Mouse (Mus musculus): ENCODE data around the gene Zfhx3. TPM values are rescaled to one million over a fixed set of nuclear protein-coding genes. Genes with fewer than 3 reads are reported as not detected.

Zfhx3 gene
- polyA plus RNA-seq, 1 experiment from 2014 or later: 15.0 TPM

DNA sequence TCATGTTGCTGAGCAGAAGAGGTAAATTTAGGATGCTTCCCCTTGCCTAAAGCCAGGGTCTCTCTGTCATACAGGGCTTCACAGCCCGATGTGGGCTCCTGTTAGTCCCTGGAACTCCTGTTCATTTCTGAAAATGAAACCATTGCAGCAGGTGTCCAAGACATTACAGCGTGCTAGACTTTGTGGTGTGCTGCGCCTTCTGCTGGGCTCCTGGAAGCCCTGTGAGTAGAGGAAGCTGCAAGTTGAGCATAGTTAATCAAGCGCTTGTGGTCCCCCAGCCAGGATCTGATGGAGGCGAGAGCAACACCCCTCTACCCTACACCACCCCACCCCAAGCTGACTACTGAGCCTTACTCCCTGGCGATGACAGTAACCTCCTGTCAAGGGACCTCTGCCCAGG lies 980.7 kb downstream of the Zfhx3 start:
- H3K9me3 ChIP-seq: no peaks in the 10 kb centered on the region
- no peak overlapping the region for H3K9ac ChIP-seq
- no peak overlapping the region for H3K4me3 ChIP-seq
- H3K27ac ChIP-seq: no peak overlapping the region
- H3K4me1 ChIP-seq: peaks cover 6% of the 10 kb centered on the region; the same call in 1 of the 2 replicates
- no peaks in the 10 kb centered on the region for H3K27me3 ChIP-seq
- 85% methylated on average over 6 of the region's 6 CpGs for WGBS
- no peak; the same call in 1 of the 2 replicates for ATAC-seq (ENCODE audit: borderline replicate concordance, extremely low read depth, low FRiP score, low TSS enrichment)
- H3K4me2 ChIP-seq: no peak overlapping the region
- H3K36me3 ChIP-seq: no peaks in the 10 kb centered on the region

DNA sequence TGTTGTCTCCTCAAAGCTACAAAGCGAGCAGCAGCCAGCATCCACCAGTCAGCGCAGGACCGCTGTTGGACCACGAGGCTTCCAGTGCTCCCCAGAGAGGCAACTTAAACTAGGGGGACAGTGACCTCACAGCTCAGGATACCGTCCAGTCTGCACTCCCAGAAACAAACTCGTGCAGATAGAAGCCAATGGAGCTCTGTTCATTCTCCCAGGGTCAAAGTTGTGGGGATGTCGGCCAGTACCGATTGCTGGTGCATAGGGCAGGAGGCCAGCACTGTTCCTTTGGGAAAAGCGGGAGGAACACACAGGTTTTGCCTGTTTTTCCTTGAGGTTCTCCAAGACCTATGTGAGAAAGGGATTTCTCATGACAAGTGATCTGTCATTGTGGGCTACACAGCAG lies 982.1 kb downstream of the Zfhx3 start:
- peaks cover 6% of the 10 kb centered on the region; the same call in 1 of the 2 replicates for H3K4me1 ChIP-seq
- WGBS: 80% methylated on average over 9 of the region's 9 CpGs
- ATAC-seq (ENCODE audit: borderline replicate concordance, extremely low read depth, low FRiP score, low TSS enrichment): no peak

DNA sequence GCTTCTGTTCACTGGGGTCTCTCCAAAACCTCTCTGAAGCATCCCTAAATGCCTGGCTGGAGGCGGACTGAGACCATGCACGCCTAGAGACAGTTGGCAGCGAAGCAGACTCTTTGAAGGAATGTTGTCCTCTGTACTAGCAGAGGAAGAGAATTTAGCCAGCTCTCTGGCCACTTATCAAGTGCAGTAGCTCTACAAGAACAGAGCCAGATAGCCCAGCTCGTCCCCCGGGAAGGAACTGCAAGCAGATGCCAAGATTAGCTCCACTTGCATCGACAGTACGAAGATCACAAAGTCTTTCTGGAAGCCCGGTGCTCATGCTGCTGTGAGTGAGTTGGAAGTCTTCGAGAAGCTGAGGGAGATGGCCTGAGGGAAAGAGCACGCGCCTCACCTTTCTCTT lies 983.7 kb downstream of the Zfhx3 start:
- H3K9ac ChIP-seq: no peak overlapping the region
- H3K4me2 ChIP-seq: no peak overlapping the region
- WGBS: 66% methylated on average over 11 of the region's 11 CpGs
- H3K4me1 ChIP-seq: peaks cover 13% of the 10 kb centered on the region
- no peak overlapping the region for H3K27ac ChIP-seq
- H3K9me3 ChIP-seq: no peaks in the 10 kb centered on the region
- no peaks in the 10 kb centered on the region for H3K27me3 ChIP-seq
- H3K36me3 ChIP-seq: no peaks in the 10 kb centered on the region
- H3K4me3 ChIP-seq: no peak overlapping the region
- ATAC-seq (ENCODE audit: borderline replicate concordance, extremely low read depth, low FRiP score, low TSS enrichment): no peak; the same call in 1 of the 2 replicates

More for the DNA sequence above, 982.1 kb downstream of the Zfhx3 start:
- Histone ChIP-seq H3K27ac (no peak overlapping the region), H3K4me3 (no peak overlapping the region), H3K4me2 (no peak overlapping the region), H3K9ac (no peak overlapping the region), H3K36me3 (no peaks in the 10 kb centered on the region), H3K27me3 (no peaks in the 10 kb centered on the region), H3K9me3 (no peaks in the 10 kb centered on the region)

DNA sequence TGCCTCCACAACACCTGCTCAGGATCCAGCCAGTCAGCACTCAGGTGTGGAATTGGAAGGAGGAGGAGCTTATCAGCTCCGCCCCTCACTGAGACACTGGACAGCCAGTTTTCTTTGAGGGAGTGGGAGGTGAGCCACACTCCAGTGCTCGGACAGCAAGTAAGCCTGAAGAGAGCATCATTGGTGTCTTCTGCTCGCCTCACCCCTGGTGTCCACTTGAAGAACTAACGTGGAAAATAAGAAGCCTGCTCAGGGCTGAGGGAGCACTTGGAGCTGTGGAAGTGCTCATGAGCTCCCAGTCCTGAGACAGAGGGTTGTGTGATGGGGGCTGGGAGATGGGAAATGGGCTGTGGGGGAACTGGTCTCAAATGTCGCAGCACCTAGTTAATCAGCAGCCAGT lies 988.2 kb downstream of the Zfhx3 start:
- ATAC-seq (ENCODE audit: borderline replicate concordance, extremely low read depth, low FRiP score, low TSS enrichment): no peak
- Histone ChIP-seq H3K9ac (no peak overlapping the region), H3K4me3 (no peak overlapping the region), H3K4me2 (no peak overlapping the region), H3K27ac (no peak overlapping the region), H3K36me3 (peaks cover 13% of the 10 kb centered on the region; the same call in 1 of the 2 replicates), H3K27me3 (no peaks in the 10 kb centered on the region), H3K9me3 (no peaks in the 10 kb centered on the region), H3K4me1 (peaks cover 20% of the 10 kb centered on the region)
- 43% methylated on average over 5 of the region's 5 CpGs for WGBS

DNA sequence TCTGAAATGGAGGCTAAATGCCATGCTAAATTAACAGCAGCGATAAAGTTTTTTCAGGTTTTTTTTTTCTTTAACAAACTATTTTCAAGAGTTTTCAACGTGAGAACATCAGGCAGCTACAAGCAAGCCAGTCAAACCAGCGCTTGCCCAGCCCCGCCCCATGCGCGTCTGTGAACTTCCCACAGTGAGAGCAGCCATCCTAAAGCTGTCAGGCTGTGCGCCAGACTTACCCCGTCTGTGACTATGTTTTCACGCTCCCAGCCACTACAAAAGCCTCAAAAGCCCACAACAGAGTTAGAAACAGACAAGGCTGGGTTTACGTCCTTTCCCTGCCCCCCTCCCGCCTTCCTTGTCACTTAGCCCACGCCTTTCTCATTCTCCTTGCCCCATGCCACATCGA lies 989.4 kb downstream of the Zfhx3 start:
- Histone ChIP-seq H3K4me2 (no peak overlapping the region), H3K9me3 (no peaks in the 10 kb centered on the region), H3K9ac (no peak overlapping the region), H3K36me3 (peaks cover 13% of the 10 kb centered on the region; the same call in 1 of the 2 replicates), H3K4me3 (no peak overlapping the region), H3K27ac (peak overlapping the region; percentile 36), H3K27me3 (no peaks in the 10 kb centered on the region), H3K4me1 (peaks cover 20% of the 10 kb centered on the region)
- 44% methylated on average over 13 of the region's 13 CpGs for WGBS
- no peak for ATAC-seq (ENCODE audit: borderline replicate concordance, extremely low read depth, low FRiP score, low TSS enrichment)

DNA sequence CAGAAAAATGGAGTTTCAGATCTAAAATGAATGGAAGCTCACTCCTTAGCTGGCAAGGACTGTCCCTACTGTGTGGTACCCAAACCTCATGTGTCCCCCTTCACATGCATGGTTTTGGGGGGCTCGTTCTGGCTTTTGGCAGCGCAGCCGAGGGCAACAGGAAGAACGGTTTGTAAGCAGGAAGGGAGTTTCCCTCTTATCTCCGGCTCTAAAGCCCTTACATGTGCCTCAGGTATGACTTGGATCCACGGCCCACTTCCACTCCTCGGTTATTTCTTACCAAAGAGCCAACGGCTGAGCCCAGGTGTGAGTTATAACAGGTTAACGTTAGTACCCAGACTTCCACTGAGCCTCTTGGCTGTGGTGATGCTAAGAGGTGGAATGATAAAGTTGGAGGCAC lies 990.3 kb downstream of the Zfhx3 start:
- Histone ChIP-seq H3K4me2 (no peak overlapping the region), H3K36me3 (peaks cover 13% of the 10 kb centered on the region; the same call in 1 of the 2 replicates), H3K9me3 (no peaks in the 10 kb centered on the region), H3K4me1 (peaks cover 20% of the 10 kb centered on the region), H3K27ac (no peak overlapping the region), H3K9ac (no peak overlapping the region), H3K27me3 (no peaks in the 10 kb centered on the region), H3K4me3 (no peak overlapping the region)
- WGBS: 80% methylated on average over 9 of the region's 9 CpGs
- ATAC-seq (ENCODE audit: borderline replicate concordance, extremely low read depth, low FRiP score, low TSS enrichment): no peak

DNA sequence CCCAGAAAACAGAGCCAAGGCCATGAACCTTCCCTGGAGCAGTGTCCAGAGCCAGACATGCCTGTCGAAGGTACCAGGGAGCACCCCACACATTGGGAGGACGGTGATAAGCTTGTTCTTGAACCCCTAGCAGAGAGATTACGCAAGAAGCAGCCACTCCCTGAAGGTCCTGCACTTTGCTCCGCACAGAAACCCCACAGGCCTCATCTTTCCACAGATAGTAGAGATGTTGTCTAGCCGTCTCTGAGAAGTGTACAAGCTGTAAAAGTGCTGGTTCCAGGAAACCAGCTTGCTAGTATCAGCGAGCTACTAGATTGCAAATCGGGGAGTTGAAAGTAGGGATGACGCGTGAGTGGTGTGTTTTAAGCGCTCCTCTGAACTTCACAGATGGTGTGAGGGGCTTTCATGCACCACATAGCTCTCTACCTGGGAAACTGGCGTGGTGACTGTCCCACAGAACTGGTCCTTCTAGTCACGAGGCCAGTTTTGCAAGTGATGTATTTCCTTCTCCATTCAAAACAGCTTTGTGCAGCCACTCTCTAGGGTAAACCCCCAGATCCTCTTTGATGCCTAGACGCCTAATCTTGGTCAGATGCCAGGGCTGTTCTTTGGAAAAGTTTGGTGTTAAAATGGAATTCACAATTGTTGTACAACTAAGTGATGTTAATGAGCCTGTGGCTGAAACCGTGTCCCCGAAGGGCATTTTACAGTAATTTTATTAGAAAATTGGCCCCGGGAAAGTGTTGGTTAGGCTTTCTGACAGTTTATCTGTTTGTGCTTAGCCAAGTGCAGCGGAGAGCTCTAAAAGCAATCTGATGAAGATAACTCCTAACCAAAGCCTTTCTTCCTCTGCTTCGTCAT lies 993.6 kb downstream of the Zfhx3 start:
- H3K27me3 ChIP-seq: no peaks in the 10 kb centered on the region
- no peaks in the 10 kb centered on the region for H3K9me3 ChIP-seq
- no peak for ATAC-seq (ENCODE audit: borderline replicate concordance, extremely low read depth, low FRiP score, low TSS enrichment)
- peaks cover 13% of the 10 kb centered on the region for H3K4me1 ChIP-seq
- peaks cover 20% of the 10 kb centered on the region for H3K36me3 ChIP-seq
- no peak overlapping the region for H3K4me3 ChIP-seq
- no peak overlapping the region for H3K4me2 ChIP-seq
- no peak overlapping the region for H3K27ac ChIP-seq
- WGBS: 61% methylated on average over 18 of the region's 18 CpGs
- H3K9ac ChIP-seq: no peak overlapping the region

DNA sequence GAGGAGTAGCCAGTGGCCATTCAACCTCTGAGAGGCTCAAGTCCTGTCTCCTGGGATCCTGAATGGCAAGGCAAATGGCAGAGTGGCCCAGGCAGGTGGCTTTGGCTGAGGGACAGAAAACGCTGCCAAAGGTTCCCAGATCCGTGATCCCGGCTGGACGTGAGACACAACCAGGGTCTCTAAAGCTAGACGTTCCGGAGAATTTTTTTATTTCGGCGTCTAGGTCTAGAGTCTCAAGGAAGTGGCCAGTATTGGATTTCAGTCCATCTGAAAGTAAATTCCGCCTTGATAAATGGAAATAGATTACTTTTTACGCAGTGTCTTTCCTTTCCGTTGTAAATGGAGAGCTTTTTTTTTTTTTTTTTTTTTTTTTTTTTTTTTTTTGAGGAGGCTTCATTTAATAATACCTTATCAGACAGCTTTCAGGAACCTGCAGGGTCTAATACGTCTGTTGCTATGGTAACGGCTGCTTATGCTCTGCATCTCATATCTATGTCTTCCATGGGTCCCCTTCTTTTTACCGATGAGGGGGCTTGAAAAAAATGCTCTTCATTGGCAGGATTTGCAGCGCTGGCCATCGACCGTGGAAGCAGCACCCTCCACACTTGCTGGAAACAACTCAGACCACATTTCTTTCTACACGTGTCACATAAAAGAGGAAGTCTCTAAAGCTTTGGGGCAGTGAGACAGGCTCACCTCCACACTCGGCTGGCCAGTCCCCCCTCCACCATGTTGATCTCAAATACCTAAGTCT lies 994.4 kb downstream of the Zfhx3 start:
- H3K4me2 ChIP-seq: no peak overlapping the region
- no peak overlapping the region for H3K4me3 ChIP-seq
- H3K9ac ChIP-seq: no peak overlapping the region
- H3K4me1 ChIP-seq: peaks cover 8% of the 10 kb centered on the region
- no peaks in the 10 kb centered on the region for H3K27me3 ChIP-seq
- ATAC-seq (ENCODE audit: borderline replicate concordance, extremely low read depth, low FRiP score, low TSS enrichment): no peak
- H3K9me3 ChIP-seq: no peaks in the 10 kb centered on the region
- peaks cover 20% of the 10 kb centered on the region for H3K36me3 ChIP-seq
- WGBS: 72% methylated on average over 19 of the region's 19 CpGs
- H3K27ac ChIP-seq: no peak overlapping the region

DNA sequence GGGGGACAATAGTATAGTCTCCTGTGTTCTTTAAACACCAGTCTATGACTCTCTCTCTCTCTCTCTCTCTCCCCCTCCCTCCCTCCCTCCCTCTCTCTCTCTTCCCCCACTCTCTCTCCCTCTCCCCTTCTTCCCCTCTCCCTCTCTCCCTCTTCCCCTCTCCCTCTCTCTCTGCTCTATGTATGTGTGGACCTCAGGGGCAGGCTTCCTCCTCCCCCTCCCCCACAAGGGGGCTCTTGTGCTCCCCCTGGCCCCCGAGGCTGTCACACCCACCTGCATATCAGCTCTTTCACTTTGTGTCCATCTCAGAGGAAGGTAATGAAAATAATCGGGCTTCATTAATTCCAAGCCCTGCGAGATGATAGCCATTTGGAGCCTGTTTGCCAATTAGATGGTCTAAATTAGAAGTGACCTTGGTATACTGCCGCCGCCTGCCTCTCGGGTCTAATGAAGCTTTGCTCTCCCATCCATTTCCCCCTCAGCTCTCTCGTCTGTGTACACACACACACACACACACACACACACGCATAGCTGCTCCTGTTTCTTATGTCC lies 995.5 kb downstream of the Zfhx3 start:
- no peak overlapping the region for H3K9ac ChIP-seq
- no peak for ATAC-seq (ENCODE audit: borderline replicate concordance, extremely low read depth, low FRiP score, low TSS enrichment)
- H3K4me2 ChIP-seq: no peak overlapping the region
- H3K27ac ChIP-seq: no peak overlapping the region
- 80% methylated on average over 8 of the region's 8 CpGs for WGBS
- H3K4me1 ChIP-seq: 0 out of 2 replicates have a peak, but pooled peaks cover 6% of the 10 kb centered on the region
- no peaks in the 10 kb centered on the region for H3K9me3 ChIP-seq
- H3K36me3 ChIP-seq: peaks cover 20% of the 10 kb centered on the region
- H3K27me3 ChIP-seq: no peaks in the 10 kb centered on the region
- H3K4me3 ChIP-seq: no peak overlapping the region

DNA sequence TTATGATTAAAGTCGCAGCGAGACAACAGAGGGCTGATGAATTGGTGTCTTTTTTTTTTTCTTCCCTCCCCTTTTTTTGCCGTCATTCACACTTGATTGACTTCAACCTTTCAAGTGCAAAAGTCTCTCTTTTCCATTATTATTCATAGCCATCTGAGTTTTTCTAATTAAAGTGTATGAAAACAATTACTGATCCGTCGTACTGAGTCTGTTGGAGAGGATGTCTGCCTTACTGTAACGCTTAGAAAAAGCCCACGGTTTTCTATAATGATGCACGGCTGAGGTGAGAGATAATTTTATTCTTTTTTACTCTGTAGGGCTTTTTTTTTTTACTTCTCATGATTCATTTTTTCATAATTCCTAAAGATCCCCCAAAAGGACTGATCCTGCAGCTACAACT lies 1000.2 kb downstream of the Zfhx3 start:
- ATAC-seq (ENCODE audit: borderline replicate concordance, extremely low read depth, low FRiP score, low TSS enrichment): no peak
- 79% methylated on average over 8 of the region's 8 CpGs for WGBS
- H3K27me3 ChIP-seq: no peaks in the 10 kb centered on the region
- H3K9ac ChIP-seq: no peak overlapping the region
- H3K4me2 ChIP-seq: no peak overlapping the region
- no peak overlapping the region for H3K27ac ChIP-seq
- no peaks in the 10 kb centered on the region for H3K4me1 ChIP-seq
- H3K36me3 ChIP-seq: peaks cover 46% of the 10 kb centered on the region
- no peak overlapping the region for H3K4me3 ChIP-seq
- no peaks in the 10 kb centered on the region; the same call in 1 of the 2 replicates for H3K9me3 ChIP-seq

DNA sequence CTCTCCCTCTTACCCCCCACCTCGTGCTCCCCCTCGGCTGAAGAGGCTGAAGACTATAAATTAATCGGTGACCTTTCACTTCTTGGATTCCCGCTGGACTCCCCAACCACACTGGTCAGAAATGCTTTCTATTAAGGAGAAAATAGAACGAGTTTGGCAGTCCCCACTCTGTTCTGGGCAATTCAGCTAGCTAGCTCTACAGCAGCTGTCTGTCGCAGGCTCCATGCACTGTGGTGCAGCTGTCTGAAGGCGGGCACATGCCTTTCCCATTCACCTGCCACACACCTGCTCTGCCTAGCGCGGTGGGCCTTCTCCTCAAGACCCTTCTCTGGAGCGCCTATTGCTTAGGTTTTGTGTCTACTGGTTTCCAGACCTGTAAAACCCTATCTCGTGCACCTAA lies 1000.7 kb downstream of the Zfhx3 start:
- Histone ChIP-seq H3K4me2 (no peak overlapping the region), H3K9ac (no peak overlapping the region), H3K4me1 (no peaks in the 10 kb centered on the region), H3K4me3 (no peak overlapping the region), H3K27ac (no peak overlapping the region), H3K27me3 (no peaks in the 10 kb centered on the region), H3K36me3 (peaks cover 49% of the 10 kb centered on the region), H3K9me3 (no peaks in the 10 kb centered on the region; the same call in 1 of the 2 replicates)
- WGBS: 81% methylated on average over 11 of the region's 11 CpGs
- ATAC-seq (ENCODE audit: borderline replicate concordance, extremely low read depth, low FRiP score, low TSS enrichment): no peak

DNA sequence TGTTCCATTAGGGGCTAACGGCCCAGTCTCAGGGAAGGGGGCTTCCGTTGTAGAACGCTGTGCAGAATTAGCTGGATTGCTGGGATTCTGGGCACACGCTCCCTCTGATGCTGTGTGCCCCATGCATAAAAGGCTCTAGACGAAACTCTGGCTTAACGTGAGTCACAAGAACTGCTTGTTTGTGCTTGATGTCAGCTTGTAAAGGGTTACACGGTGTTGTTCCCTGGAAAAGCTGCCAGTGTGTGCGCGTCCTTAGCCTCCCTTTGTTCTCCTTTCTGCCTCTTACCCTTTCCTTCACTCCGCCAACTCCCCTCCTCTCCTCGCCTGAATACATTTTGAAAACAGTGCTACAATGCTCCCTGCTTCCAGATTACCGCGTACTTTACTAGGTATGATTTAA lies 1001.9 kb downstream of the Zfhx3 start:
- no peak overlapping the region for H3K9ac ChIP-seq
- no peak overlapping the region for H3K27ac ChIP-seq
- H3K4me3 ChIP-seq: no peak overlapping the region
- H3K4me2 ChIP-seq: no peak overlapping the region
- H3K4me1 ChIP-seq: no peaks in the 10 kb centered on the region
- no peaks in the 10 kb centered on the region for H3K27me3 ChIP-seq
- H3K36me3 ChIP-seq: peaks cover 56% of the 10 kb centered on the region
- H3K9me3 ChIP-seq: peaks cover 9% of the 10 kb centered on the region
- 84% methylated on average over 13 of the region's 13 CpGs for WGBS
- no peak for ATAC-seq (ENCODE audit: borderline replicate concordance, extremely low read depth, low FRiP score, low TSS enrichment)

All from lung, embryonic 15.5 days (tissue).